Mouse (Mus musculus) urinary bladder, postnatal 4 days (tissue): Measurements from ENCODE around the gene Wdr63.

Source experiments
- DNase-seq, 2 experiments: peaks; one replicate each; pipeline ENCODE4 v3.0.0; 2021 to 2022; ENCODE audit warnings: low spot score in 2 of 2

The Wdr63 gene

GRCm38 (mm10) chr3:146107921-146108571 is at the start of gene Wdr63:
Gene Wdr63, minus strand, starts transcription at chr3:146108130.
- DNase-seq = no peak

- DNase-seq = no peak
These were observed 48.9 kb upstream of the Wdr63 start for GRCm38 (mm10) chr3:146156811-146157210.

- DNase-seq = no peak
These were observed 48.0 kb upstream of the Wdr63 start for GRCm38 (mm10) chr3:146155628-146156576.

GRCm38 (mm10) chr3:146153862-146154611 is 46.1 kb upstream of the Wdr63 start:
- no peak for DNase-seq

- no peak for DNase-seq
These were observed 45.0 kb upstream of the Wdr63 start for GRCm38 (mm10) chr3:146152913-146153312.

- DNase-seq = no peak
These were observed 44.4 kb upstream of the Wdr63 start for GRCm38 (mm10) chr3:146152348-146152747.

- DNase-seq = no peak
These were observed 43.8 kb upstream of the Wdr63 start for GRCm38 (mm10) chr3:146151755-146152154.

- DNase-seq = no peak
These were observed 43.4 kb upstream of the Wdr63 start for GRCm38 (mm10) chr3:146151328-146151727.

GRCm38 (mm10) chr3:146150560-146150959 is 42.6 kb upstream of the Wdr63 start:
- DNase-seq = no peak

- no peak for DNase-seq
These were observed 42.1 kb upstream of the Wdr63 start for GRCm38 (mm10) chr3:146150058-146150400.

GRCm38 (mm10) chr3:146149156-146150057 is 41.5 kb upstream of the Wdr63 start, which contains the start of gene Mcoln2:
Gene Mcoln2, plus strand, starts transcription at chr3:146149833.
- no peak for DNase-seq

GRCm38 (mm10) chr3:146146131-146146530 is 38.2 kb upstream of the Wdr63 start:
- no peak for DNase-seq

GRCm38 (mm10) chr3:146145501-146145900 is 37.6 kb upstream of the Wdr63 start:
- DNase-seq = no peak

GRCm38 (mm10) chr3:146142523-146142922 is 34.6 kb upstream of the Wdr63 start:
- no peak for DNase-seq

GRCm38 (mm10) chr3:146140276-146140675 is 32.3 kb upstream of the Wdr63 start:
- no peak for DNase-seq

GRCm38 (mm10) chr3:146136422-146136821 is 28.5 kb upstream of the Wdr63 start:
- DNase-seq = no peak

GRCm38 (mm10) chr3:146135417-146135816 is 27.5 kb upstream of the Wdr63 start:
- no peak for DNase-seq

GRCm38 (mm10) chr3:146134834-146135233 is 26.9 kb upstream of the Wdr63 start:
- no peak for DNase-seq

- DNase-seq = no peak
These were observed 19.3 kb upstream of the Wdr63 start for GRCm38 (mm10) chr3:146127205-146127604.

- DNase-seq = no peak
These were observed 15.5 kb upstream of the Wdr63 start for GRCm38 (mm10) chr3:146123464-146123825.

GRCm38 (mm10) chr3:146122807-146123463 is 15.0 kb upstream of the Wdr63 start:
- DNase-seq = no peak
